Mouse (Mus musculus): ENCODE measurements at regions not wholly inside any gene's neighbourhood (a gene's known extent, or its start where the extent isn't known, plus 50 kb on each side); places are given as distances from the start of the nearest gene placed in this dataset.

GRCm38 (mm10) chrX:99587284-99587683, 116.2 kb upstream of the Pja1 start:
- Histone ChIP-seq H3K36me3 (ENCODE audit: control insufficient read depth, insufficient read depth) (no peaks in the 10 kb centered on the region), H3ac (ENCODE audit: control insufficient read depth, insufficient read length, low read depth) (no peak overlapping the region), H3K79me3 (ENCODE audit: low read depth) (no peaks in the 10 kb centered on the region), H3K79me2 (ENCODE audit: control insufficient read depth, insufficient read depth) (no peaks in the 10 kb centered on the region), H3K4me3 (ENCODE audit: insufficient read depth, poor library complexity, severe bottlenecking) (no peak overlapping the region), H3K27me3 (ENCODE audit: control insufficient read depth, insufficient read depth, insufficient read length) (no peaks in the 10 kb centered on the region)
- TF ChIP-seq MYOG (IDR thresholded peaks at IDR 0.05; ENCODE audit: control insufficient read depth, extremely low read depth, insufficient read length), result no peak
- TF ChIP-seq CEBPB (IDR thresholded peaks at IDR 0.05; ENCODE audit: low read depth), result no peak
- no peak for TF ChIP-seq MAX (IDR thresholded peaks at IDR 0.05)
- no peak for TF ChIP-seq FOSL1 (IDR thresholded peaks at IDR 0.05; ENCODE audit: insufficient read depth, low read length, poor library complexity, severe bottlenecking)
- no peak for TF ChIP-seq USF1 (IDR thresholded peaks at IDR 0.05; ENCODE audit: low read depth)
- no peak for TF ChIP-seq CTCF (IDR thresholded peaks at IDR 0.05; ENCODE audit: control insufficient read depth, insufficient read depth, insufficient read length)
- no peak for TF ChIP-seq MYOD1 (IDR thresholded peaks at IDR 0.05; ENCODE audit: control insufficient read depth, insufficient read length, low read depth)

- Histone ChIP-seq H3K27me3 (ENCODE audit: control insufficient read depth, insufficient read depth, insufficient read length) (no peaks in the 10 kb centered on the region), H3K79me3 (ENCODE audit: low read depth) (no peaks in the 10 kb centered on the region), H3K79me2 (ENCODE audit: control insufficient read depth, insufficient read depth) (no peaks in the 10 kb centered on the region), H3K4me3 (ENCODE audit: insufficient read depth, poor library complexity, severe bottlenecking) (no peak overlapping the region), H3ac (ENCODE audit: control insufficient read depth, insufficient read length, low read depth) (no peak overlapping the region), H3K36me3 (ENCODE audit: control insufficient read depth, insufficient read depth) (no peaks in the 10 kb centered on the region)
- TF ChIP-seq MAX (IDR thresholded peaks at IDR 0.05) (no peak), CEBPB (IDR thresholded peaks at IDR 0.05; ENCODE audit: low read depth) (no peak), CTCF (IDR thresholded peaks at IDR 0.05; ENCODE audit: control insufficient read depth, insufficient read depth, insufficient read length) (no peak), MYOG (IDR thresholded peaks at IDR 0.05; ENCODE audit: control insufficient read depth, extremely low read depth, insufficient read length) (no peak), FOSL1 (IDR thresholded peaks at IDR 0.05; ENCODE audit: insufficient read depth, low read length, poor library complexity, severe bottlenecking) (no peak), USF1 (IDR thresholded peaks at IDR 0.05; ENCODE audit: low read depth) (no peak), MYOD1 (IDR thresholded peaks at IDR 0.05; ENCODE audit: control insufficient read depth, insufficient read length, low read depth) (no peak)
These were observed 115.2 kb upstream of the Pja1 start for GRCm38 (mm10) chrX:99586282-99586681.

GRCm38 (mm10) chrX:99585703-99586102, 114.6 kb upstream of the Pja1 start:
- Histone ChIP-seq H3K79me3 (ENCODE audit: low read depth) (no peaks in the 10 kb centered on the region), H3K79me2 (ENCODE audit: control insufficient read depth, insufficient read depth) (no peaks in the 10 kb centered on the region), H3K36me3 (ENCODE audit: control insufficient read depth, insufficient read depth) (no peaks in the 10 kb centered on the region), H3K4me3 (ENCODE audit: insufficient read depth, poor library complexity, severe bottlenecking) (no peak overlapping the region), H3K27me3 (ENCODE audit: control insufficient read depth, insufficient read depth, insufficient read length) (no peaks in the 10 kb centered on the region), H3ac (ENCODE audit: control insufficient read depth, insufficient read length, low read depth) (no peak overlapping the region)
- no peak for TF ChIP-seq CTCF (IDR thresholded peaks at IDR 0.05; ENCODE audit: control insufficient read depth, insufficient read depth, insufficient read length)
- no peak for TF ChIP-seq MYOG (IDR thresholded peaks at IDR 0.05; ENCODE audit: control insufficient read depth, extremely low read depth, insufficient read length)
- no peak for TF ChIP-seq USF1 (IDR thresholded peaks at IDR 0.05; ENCODE audit: low read depth)
- TF ChIP-seq MYOD1 (IDR thresholded peaks at IDR 0.05; ENCODE audit: control insufficient read depth, insufficient read length, low read depth), result no peak
- no peak for TF ChIP-seq MAX (IDR thresholded peaks at IDR 0.05)
- no peak for TF ChIP-seq FOSL1 (IDR thresholded peaks at IDR 0.05; ENCODE audit: insufficient read depth, low read length, poor library complexity, severe bottlenecking)
- no peak for TF ChIP-seq CEBPB (IDR thresholded peaks at IDR 0.05; ENCODE audit: low read depth)

GRCm38 (mm10) chrX:99582611-99583010, 111.5 kb upstream of the Pja1 start:
- Histone ChIP-seq H3K79me3 (ENCODE audit: low read depth) (no peaks in the 10 kb centered on the region), H3K79me2 (ENCODE audit: control insufficient read depth, insufficient read depth) (no peaks in the 10 kb centered on the region), H3K4me3 (ENCODE audit: insufficient read depth, poor library complexity, severe bottlenecking) (no peak overlapping the region), H3ac (ENCODE audit: control insufficient read depth, insufficient read length, low read depth) (no peak overlapping the region), H3K36me3 (ENCODE audit: control insufficient read depth, insufficient read depth) (no peaks in the 10 kb centered on the region), H3K27me3 (ENCODE audit: control insufficient read depth, insufficient read depth, insufficient read length) (no peaks in the 10 kb centered on the region)
- TF ChIP-seq MYOG (IDR thresholded peaks at IDR 0.05; ENCODE audit: control insufficient read depth, extremely low read depth, insufficient read length) (no peak), MYOD1 (IDR thresholded peaks at IDR 0.05; ENCODE audit: control insufficient read depth, insufficient read length, low read depth) (no peak), USF1 (IDR thresholded peaks at IDR 0.05; ENCODE audit: low read depth) (no peak), FOSL1 (IDR thresholded peaks at IDR 0.05; ENCODE audit: insufficient read depth, low read length, poor library complexity, severe bottlenecking) (no peak)

- Histone ChIP-seq H3K36me3 (ENCODE audit: control insufficient read depth, insufficient read depth) (no peaks in the 10 kb centered on the region), H3K4me3 (ENCODE audit: insufficient read depth, poor library complexity, severe bottlenecking) (no peak overlapping the region), H3ac (ENCODE audit: control insufficient read depth, insufficient read length, low read depth) (no peak overlapping the region), H3K79me2 (ENCODE audit: control insufficient read depth, insufficient read depth) (no peaks in the 10 kb centered on the region), H3K27me3 (ENCODE audit: control insufficient read depth, insufficient read depth, insufficient read length) (no peaks in the 10 kb centered on the region), H3K79me3 (ENCODE audit: low read depth) (no peaks in the 10 kb centered on the region)
- TF ChIP-seq MYOG (IDR thresholded peaks at IDR 0.05; ENCODE audit: control insufficient read depth, extremely low read depth, insufficient read length) (no peak), USF1 (IDR thresholded peaks at IDR 0.05; ENCODE audit: low read depth) (no peak), CTCF (IDR thresholded peaks at IDR 0.05; ENCODE audit: control insufficient read depth, insufficient read depth, insufficient read length) (no peak), CEBPB (IDR thresholded peaks at IDR 0.05; ENCODE audit: low read depth) (no peak), MAX (IDR thresholded peaks at IDR 0.05) (no peak), MYOD1 (IDR thresholded peaks at IDR 0.05; ENCODE audit: control insufficient read depth, insufficient read length, low read depth) (no peak), FOSL1 (IDR thresholded peaks at IDR 0.05; ENCODE audit: insufficient read depth, low read length, poor library complexity, severe bottlenecking) (no peak)
These were observed 110.8 kb upstream of the Pja1 start for GRCm38 (mm10) chrX:99581632-99582466.

Data from C2C12 (cell line).